Mouse (Mus musculus) WW6 (cell line): Measurements from ENCODE around the gene Zfp683.

Source experiments
- DNase-seq: peaks from one replicate; pipeline ENCODE4 v3.0.0-alpha.2; 2013; ENCODE audit warnings: low read depth, low spot score

Gene Zfp683

GRCm38 (mm10) chr4:134091225-134091529, 37.5 kb downstream of the Zfp683 start:
- DNase-seq = no peak

GRCm38 (mm10) chr4:134092382-134093288, 39.0 kb downstream of the Zfp683 start:
- no peak for DNase-seq

- no peak for DNase-seq
These were observed 40.4 kb downstream of the Zfp683 start for GRCm38 (mm10) chr4:134094004-134094564.

GRCm38 (mm10) chr4:134094923-134095547, 41.4 kb downstream of the Zfp683 start, which contains the start of gene Cd52:
Gene Cd52 (minus strand): TSS chr4:134095082.
- DNase-seq = no peak

- no peak for DNase-seq
These were observed 42.5 kb downstream of the Zfp683 start for GRCm38 (mm10) chr4:134096120-134096519.

GRCm38 (mm10) chr4:134097015-134097608, 43.5 kb downstream of the Zfp683 start:
- DNase-seq = no peak

GRCm38 (mm10) chr4:134098628-134099027, 45.0 kb downstream of the Zfp683 start:
- no peak for DNase-seq

- DNase-seq = no peak
These were observed 46.6 kb downstream of the Zfp683 start for GRCm38 (mm10) chr4:134100245-134100644.

GRCm38 (mm10) chr4:134101979-134102741, 48.5 kb downstream of the Zfp683 start, which contains the start of gene Ubxn11:
Gene Ubxn11 (plus strand): TSS chr4:134102570.
- DNase-seq = peak; percentile 84

- no peak for DNase-seq
These were observed 49.1 kb downstream of the Zfp683 start for GRCm38 (mm10) chr4:134102742-134103119.

- no peak for DNase-seq
These were observed 52.5 kb downstream of the Zfp683 start for GRCm38 (mm10) chr4:134106105-134106504.

- no peak for DNase-seq
These were observed 54.1 kb downstream of the Zfp683 start for GRCm38 (mm10) chr4:134107730-134108129.

GRCm38 (mm10) chr4:134108196-134108595, 54.6 kb downstream of the Zfp683 start:
- DNase-seq = no peak
